26 mouse cellular contexts compared by ENCODE assay signal in genomic region chr11:58003734-58004133, GRCm38 (mm10). TPM values are rescaled to one million over a fixed set of nuclear protein-coding genes. Genes with fewer than 3 reads are reported as not detected.
DNase-seq lines count a peak whose midpoint lies in the region; ATAC-seq and TF ChIP-seq lines count a peak whose summit lies in the region.
"Had no signal": no experiment of that assay in that cellular context is flagged by ENCODE, and none has a peak within 500 bp of the region (broad histone marks: within the 10 kb centered on the region; RNA-seq: fewer than 3 reads in every experiment).

No protein-coding gene starts in this region.

- no peak for ATAC-seq in liver, embryonic 13.5 days (ENCODE audit: low read depth)
- ATAC-seq in liver, embryonic 11.5 days (replicated peaks; ENCODE audit: low FRiP score): no peak
- no peak for ATAC-seq in stomach, embryonic 15.5 days (ENCODE audit: insufficient read depth, low FRiP score, low read depth)
- ATAC-seq in stomach, postnatal 0 days (ENCODE audit: low FRiP score, low TSS enrichment): no peak
- ATAC-seq: activated CD4-positive, CD25-positive, alpha-beta regulatory T cell, adult 4 months; forebrain, embryonic 14.5 days; hindbrain, embryonic 16.5 days; inflammation-experienced regulatory T-cells, adult 6 months; Patski had no signal

- H3K27ac ChIP-seq in liver, embryonic 13.5 days: peak overlapping the region; percentile 18; the same call in 1 of the 2 replicates
- no peak overlapping the region for H3K27ac ChIP-seq in liver, embryonic 11.5 days (ENCODE audit: low read depth, low read length)
- H3K27ac ChIP-seq in stomach, embryonic 15.5 days: peak overlapping the region; percentile 31; the same call in 1 of the 2 replicates
- H3K27ac ChIP-seq in stomach, postnatal 0 days (replicated peaks): no peak overlapping the region
- H3K27ac ChIP-seq: embryonic facial prominence, embryonic 15.5 days; forebrain, embryonic 10.5 days; heart, embryonic 15.5 days; hindbrain, embryonic 10.5 days had no signal

- H3K4me2 ChIP-seq in liver, embryonic 13.5 days: no peak overlapping the region
- no peak overlapping the region for H3K4me2 ChIP-seq in liver, embryonic 11.5 days
- H3K4me2 ChIP-seq in stomach, embryonic 15.5 days: no peak overlapping the region
- no peak overlapping the region for H3K4me2 ChIP-seq in stomach, postnatal 0 days (replicated peaks; ENCODE audit: low read depth)
- H3K4me2 ChIP-seq: embryonic facial prominence, embryonic 15.5 days; heart, embryonic 11.5 days; heart, embryonic 15.5 days had no signal

- no peaks in the 10 kb centered on the region for H3K9me3 ChIP-seq in liver, embryonic 13.5 days (replicated peaks)
- no peaks in the 10 kb centered on the region for H3K9me3 ChIP-seq in liver, embryonic 11.5 days (ENCODE audit: control insufficient read depth, low read length)
- H3K9me3 ChIP-seq in stomach, embryonic 15.5 days: no peaks in the 10 kb centered on the region
- no peaks in the 10 kb centered on the region for H3K9me3 ChIP-seq in stomach, postnatal 0 days (ENCODE audit: control insufficient read depth, low read length)
- H3K9me3 ChIP-seq: embryonic facial prominence, embryonic 15.5 days; forebrain, embryonic 10.5 days; heart, embryonic 15.5 days; hindbrain, embryonic 10.5 days had no signal

- no peaks in the 10 kb centered on the region for H3K27me3 ChIP-seq in liver, embryonic 13.5 days
- no peaks in the 10 kb centered on the region for H3K27me3 ChIP-seq in liver, embryonic 11.5 days (replicated peaks; ENCODE audit: control insufficient read depth, insufficient read depth, low read length)
- no peaks in the 10 kb centered on the region for H3K27me3 ChIP-seq in stomach, embryonic 15.5 days (replicated peaks)
- H3K27me3 ChIP-seq in stomach, postnatal 0 days (ENCODE audit: control insufficient read depth, insufficient read depth, low read length): no peaks in the 10 kb centered on the region
- H3K27me3 ChIP-seq: CH12.LX; embryonic facial prominence, embryonic 15.5 days; heart, embryonic 15.5 days; Patski had no signal

- TF ChIP-seq EP300 in stomach, postnatal 0 days (optimal IDR thresholded peaks at IDR 0.05): no peak

- no peak overlapping the region for H3K4me3 ChIP-seq in liver, embryonic 13.5 days (replicated peaks)
- no peak overlapping the region for H3K4me3 ChIP-seq in liver, embryonic 11.5 days (ENCODE audit: low read depth, low read length)
- no peak overlapping the region for H3K4me3 ChIP-seq in stomach, embryonic 15.5 days (replicated peaks)
- H3K4me3 ChIP-seq in stomach, postnatal 0 days (ENCODE audit: low read depth, low read length): no peak overlapping the region
- H3K4me3 ChIP-seq: embryonic facial prominence, embryonic 15.5 days; erythroblast, embryonic 14.5 days; forebrain, embryonic 10.5 days; heart, embryonic 15.5 days; hindbrain, embryonic 10.5 days had no signal

- no peak for DNase-seq in liver, embryonic 13.5 days
- no peak for DNase-seq in liver, embryonic 11.5 days (ENCODE audit: low spot score)
- DNase-seq in stomach, postnatal 0 days (ENCODE audit: low spot score): no peak
- DNase-seq in adrenal gland, adult 8-10 months: peak; percentile 67
- peak; percentile 67 to 81 for DNase-seq in adrenal gland, postnatal 36 days
- DNase-seq in heart, postnatal 36 days: no peak
- DNase-seq: cerebellum, adult 11 months; cerebellum, adult 8-10 months; cerebellum, postnatal 14 days; embryo, embryonic 11 days; gastrocnemius, postnatal 36 days; heart, adult 18-20 months; heart, postnatal 14 days had no signal

- WGBS in liver, embryonic 13.5 days (ENCODE audit: insufficient replicate concordance): 72% methylated on average over 6 of the region's 6 CpGs
- WGBS in liver, embryonic 11.5 days: 68% methylated on average over 6 of the region's 6 CpGs
- WGBS in stomach, embryonic 15.5 days: 68% methylated on average over 6 of the region's 6 CpGs
- 70% methylated on average over 6 of the region's 6 CpGs for WGBS in stomach, postnatal 0 days

- no peak for TF ChIP-seq CTCF in stomach, postnatal 0 days (IDR thresholded peaks at IDR 0.05; ENCODE audit: low read depth)

- no peaks in the 10 kb centered on the region for H3K36me3 ChIP-seq in liver, embryonic 13.5 days
- no peaks in the 10 kb centered on the region for H3K36me3 ChIP-seq in liver, embryonic 11.5 days (ENCODE audit: control insufficient read depth, insufficient read depth, low read length)
- no peaks in the 10 kb centered on the region for H3K36me3 ChIP-seq in stomach, embryonic 15.5 days
- no peaks in the 10 kb centered on the region for H3K36me3 ChIP-seq in stomach, postnatal 0 days (ENCODE audit: control insufficient read depth, insufficient read depth, low read length)
- H3K36me3 ChIP-seq: embryonic facial prominence, embryonic 15.5 days; forebrain, embryonic 10.5 days; heart, embryonic 15.5 days; hindbrain, embryonic 10.5 days had no signal

- H3K4me1 ChIP-seq in liver, embryonic 13.5 days (replicated peaks): peaks cover 15% of the 10 kb centered on the region
- H3K4me1 ChIP-seq in liver, embryonic 11.5 days (replicated peaks; ENCODE audit: control insufficient read depth, insufficient read depth, low read length): peaks cover 8% of the 10 kb centered on the region; the same call in 1 of the 2 replicates
- H3K4me1 ChIP-seq in stomach, embryonic 15.5 days: peaks cover 7% of the 10 kb centered on the region; the same call in 1 of the 2 replicates
- no peaks in the 10 kb centered on the region for H3K4me1 ChIP-seq in stomach, postnatal 0 days (replicated peaks; ENCODE audit: control insufficient read depth, insufficient read depth)

- intact Hi-C loops in heart, postnatal 36 days (cut with DNase I): loop anchor here (10.0 kb wide), 1 partner anchor 321 kb away; no protein-coding TSS in a partner anchor

- peak overlapping the region; percentile 13; the same call in 1 of the 2 replicates for H3K9ac ChIP-seq in liver, embryonic 13.5 days
- no peak overlapping the region for H3K9ac ChIP-seq in liver, embryonic 11.5 days (ENCODE audit: low read depth, low read length)
- H3K9ac ChIP-seq in stomach, embryonic 15.5 days: no peak overlapping the region
- H3K9ac ChIP-seq in stomach, postnatal 0 days (ENCODE audit: low read length): no peak overlapping the region
- H3K9ac ChIP-seq: embryonic facial prominence, embryonic 15.5 days; heart, embryonic 15.5 days had no signal

RNA-seq across cellular contexts. Expression of gene Larp1, which starts 5.1 kb away (rescaled TPM):
- polyA plus RNA-seq in liver, embryonic 13.5 days (2015; fragmentation: Nextera tagmentation; extraction: Ambion mirVana): 19.9 and 21.6 TPM in 2 replicates
- polyA plus RNA-seq in liver, embryonic 11.5 days (2014; fragmentation: Nextera tagmentation; extraction: Ambion mirVana): 37.2 and 43.0 TPM in 2 replicates
- polyA plus RNA-seq in stomach, embryonic 15.5 days (2015; fragmentation: Nextera tagmentation; extraction: Ambion mirVana): 25.6 and 27.4 TPM in 2 replicates
- 11.6 and 12.8 TPM in 2 replicates for polyA plus RNA-seq in stomach, postnatal 0 days (2015; fragmentation: Nextera tagmentation; extraction: Ambion mirVana)
- 100 to 1,000 TPM in 3 of 4 experiments, 10 to 100 TPM in 1; 95.7 to 109 (median 104) TPM for total RNA-seq in adrenal gland, adult 8-10 months (2022)
- total RNA-seq in adrenal gland, postnatal 36 days (2021): 100 to 1,000 TPM; 102 to 112 TPM
- 10 to 100 TPM; 52.4 to 55.3 TPM for total RNA-seq in heart, postnatal 36 days (2021)

Comparison
In these comparisons a context has a peak if more than half of its experiments do, and no peak if none do; other contexts are left out.
1. H3K27ac ChIP-seq: peak in liver, embryonic 13.5 days (single experiment) and stomach, embryonic 15.5 days (single experiment); none in liver, embryonic 11.5 days (single experiment) and stomach, postnatal 0 days (single experiment).
2. DNase-seq: peak in adrenal gland, adult 8-10 months (single experiment) and adrenal gland, postnatal 36 days (2 of 2); none in liver, embryonic 13.5 days (single experiment), liver, embryonic 11.5 days (single experiment), stomach, postnatal 0 days (single experiment) and heart, postnatal 36 days (0 of 2).